ENCODE assay signal across 9 mouse cellular contexts in the genomic region with DNA sequence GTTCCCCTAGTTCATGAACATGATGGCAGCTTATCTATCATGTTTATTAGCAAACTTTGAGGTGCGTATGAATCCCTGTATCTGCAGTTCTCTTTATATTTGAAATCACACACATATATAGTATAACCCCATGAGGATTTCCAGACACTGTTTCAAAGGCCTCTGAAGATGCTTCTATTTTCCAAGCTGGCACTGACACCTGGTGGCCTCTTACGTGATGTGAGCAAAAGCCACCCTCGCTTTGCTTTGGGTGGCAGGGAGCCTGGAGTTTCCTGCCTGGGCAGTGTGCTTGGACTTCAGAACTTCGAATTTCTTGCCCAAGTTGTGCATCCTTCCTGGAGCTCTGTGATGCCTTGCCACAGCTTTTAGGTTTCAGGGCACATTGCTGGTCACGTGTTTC.
A peak's percentile ranks its signal among the peaks of the same experiment; 100 is the strongest.
DNase-seq lines count a peak whose midpoint lies in the region; ATAC-seq lines count a peak whose summit lies in the region.
"Had no signal": no experiment of that assay in that cellular context is flagged by ENCODE, and none has a peak within 500 bp of the region (broad histone marks: within the 10 kb centered on the region; RNA-seq: fewer than 3 reads in every experiment).

No protein-coding gene starts in this region.

- H3K9me3 ChIP-seq in heart, embryonic 10.5 days = no peaks in the 10 kb centered on the region
- no peaks in the 10 kb centered on the region for H3K9me3 ChIP-seq in heart, embryonic 12.5 days (replicated peaks)
- no peaks in the 10 kb centered on the region for H3K9me3 ChIP-seq in neural tube, embryonic 12.5 days
- no peaks in the 10 kb centered on the region for H3K9me3 ChIP-seq in neural tube, embryonic 15.5 days (replicated peaks)
- H3K9me3 ChIP-seq in embryonic facial prominence, embryonic 10.5 days = no peaks in the 10 kb centered on the region
- H3K9me3 ChIP-seq: limb, embryonic 13.5 days had no signal

- no peak for ATAC-seq in heart, embryonic 12.5 days (ENCODE audit: insufficient number of reproducible peaks, low FRiP score)
- 0 out of 2 replicates have a peak, but pooled peaks have one; percentile 29 for ATAC-seq in neural tube, embryonic 12.5 days (ENCODE audit: low FRiP score, low read depth)
- ATAC-seq in neural tube, embryonic 15.5 days (ENCODE audit: low FRiP score) = no peak; the same call in 1 of the 2 replicates
- no peak for ATAC-seq in megakaryocyte-erythroid progenitor cell, adult 5-6 weeks (replicated peaks; ENCODE audit: low FRiP score, low TSS enrichment, poor library complexity, severe bottlenecking)

- H3K4me1 ChIP-seq in heart, embryonic 10.5 days = peaks cover 14% of the 10 kb centered on the region; the same call in 1 of the 2 replicates
- 0 out of 2 replicates have a peak, but pooled peaks cover 2% of the 10 kb centered on the region for H3K4me1 ChIP-seq in heart, embryonic 12.5 days (replicated peaks)
- H3K4me1 ChIP-seq in neural tube, embryonic 12.5 days = no peaks in the 10 kb centered on the region
- H3K4me1 ChIP-seq in neural tube, embryonic 15.5 days = no peaks in the 10 kb centered on the region
- H3K4me1 ChIP-seq in embryonic facial prominence, embryonic 10.5 days = peaks cover 21% of the 10 kb centered on the region

- WGBS in heart, embryonic 10.5 days = 49% methylated on average over 5 of the region's 5 CpGs
- WGBS in heart, embryonic 12.5 days = 50% methylated on average over 5 of the region's 5 CpGs
- WGBS in neural tube, embryonic 12.5 days = 72% methylated on average over 5 of the region's 5 CpGs
- 72% methylated on average over 5 of the region's 5 CpGs for WGBS in neural tube, embryonic 15.5 days
- 75% methylated on average over 5 of the region's 5 CpGs for whole genome bisulfite sequencing in embryonic facial prominence, embryonic 10.5 days

- no peak overlapping the region for H3K4me3 ChIP-seq in heart, embryonic 10.5 days
- H3K4me3 ChIP-seq in heart, embryonic 12.5 days = no peak overlapping the region
- no peak overlapping the region for H3K4me3 ChIP-seq in neural tube, embryonic 12.5 days
- H3K4me3 ChIP-seq in neural tube, embryonic 15.5 days (replicated peaks) = no peak overlapping the region
- H3K4me3 ChIP-seq in embryonic facial prominence, embryonic 10.5 days = no peak overlapping the region
- H3K4me3 ChIP-seq: limb, embryonic 13.5 days had no signal

- H3K27ac ChIP-seq in heart, embryonic 10.5 days = no peak overlapping the region
- H3K27ac ChIP-seq in heart, embryonic 12.5 days (ENCODE audit: poor library complexity, severe bottlenecking) = no peak overlapping the region
- H3K27ac ChIP-seq in neural tube, embryonic 12.5 days = no peak overlapping the region
- no peak overlapping the region for H3K27ac ChIP-seq in neural tube, embryonic 15.5 days (replicated peaks)
- no peak overlapping the region for H3K27ac ChIP-seq in embryonic facial prominence, embryonic 10.5 days (replicated peaks)
- H3K27ac ChIP-seq: limb, embryonic 13.5 days had no signal

- no peaks in the 10 kb centered on the region for H3K27me3 ChIP-seq in heart, embryonic 10.5 days (ENCODE audit: insufficient read depth, poor library complexity, severe bottlenecking)
- no peaks in the 10 kb centered on the region for H3K27me3 ChIP-seq in heart, embryonic 12.5 days (replicated peaks)
- no peaks in the 10 kb centered on the region for H3K27me3 ChIP-seq in neural tube, embryonic 12.5 days (replicated peaks)
- no peaks in the 10 kb centered on the region for H3K27me3 ChIP-seq in neural tube, embryonic 15.5 days (replicated peaks)
- no peaks in the 10 kb centered on the region for H3K27me3 ChIP-seq in embryonic facial prominence, embryonic 10.5 days (replicated peaks; ENCODE audit: low read depth, poor library complexity, severe bottlenecking)

- H3K9ac ChIP-seq in heart, embryonic 12.5 days = no peak overlapping the region
- H3K9ac ChIP-seq in neural tube, embryonic 12.5 days = no peak overlapping the region
- H3K9ac ChIP-seq in neural tube, embryonic 15.5 days (replicated peaks) = no peak overlapping the region
- H3K9ac ChIP-seq: limb, embryonic 13.5 days had no signal

- peak; percentile 77 for DNase-seq in heart, embryonic 10.5 days (ENCODE audit: low spot score)
- DNase-seq in embryonic facial prominence, embryonic 10.5 days (ENCODE audit: low spot score) = peak; percentile 17
- peak; percentile 38 for DNase-seq in naive thymus-derived CD4-positive, alpha-beta T cell, adult 2 months (ENCODE audit: low read depth)
- DNase-seq in urinary bladder, adult 2 months (ENCODE audit: low spot score) = no peak

- no peak overlapping the region for H3K4me2 ChIP-seq in heart, embryonic 12.5 days
- H3K4me2 ChIP-seq in neural tube, embryonic 12.5 days (replicated peaks) = no peak overlapping the region
- H3K4me2 ChIP-seq in neural tube, embryonic 15.5 days = no peak overlapping the region
- H3K4me2 ChIP-seq: limb, embryonic 13.5 days had no signal

- no peaks in the 10 kb centered on the region for H3K36me3 ChIP-seq in heart, embryonic 10.5 days
- H3K36me3 ChIP-seq in heart, embryonic 12.5 days = no peaks in the 10 kb centered on the region
- H3K36me3 ChIP-seq in neural tube, embryonic 12.5 days = no peaks in the 10 kb centered on the region
- no peaks in the 10 kb centered on the region for H3K36me3 ChIP-seq in neural tube, embryonic 15.5 days
- H3K36me3 ChIP-seq in embryonic facial prominence, embryonic 10.5 days (replicated peaks) = no peaks in the 10 kb centered on the region
- H3K36me3 ChIP-seq: limb, embryonic 13.5 days had no signal
